Mouse (Mus musculus) heart, postnatal 0 days (tissue): ENCODE measurements around the gene Theg. TPM values are rescaled to one million over a fixed set of nuclear protein-coding genes. Genes with fewer than 3 reads are reported as not detected.

Source experiments
- ATAC-seq: fragments of 200-750 bp; cut with Nextera tagmentation; 2 replicates; pipeline ENCODE4 v1.8.0; 2017; ENCODE audit warnings: low read depth, moderate number of reproducible peaks, moderate library complexity; ENCODE audit not compliant: insufficient read depth
- DNase-seq: peaks from one replicate; pipeline ENCODE4 v3.0.0-alpha.2; 2016; ENCODE audit warnings: low spot score
- H3K27ac ChIP-seq: fragments of 300-500 bp; sonication (generic); 2 replicates; pipeline ENCODE4 v1.5.1; 2014; ENCODE audit warnings: low read depth, mild to moderate bottlenecking
- H3K27me3 ChIP-seq: fragments of 300-500 bp; sonication (generic); 2 replicates; pipeline ENCODE4 v1.6.1; 2014; ENCODE audit warnings: low read length, mixed read lengths; ENCODE audit not compliant: control insufficient read depth, insufficient read depth
- H3K36me3 ChIP-seq: fragments of 300-500 bp; sonication (generic); replicated peaks from 2 replicates; pipeline ENCODE4 v1.6.1; 2014; ENCODE audit warnings: low read length, mixed read lengths; ENCODE audit not compliant: control insufficient read depth, insufficient read depth
- H3K4me1 ChIP-seq: fragments of 300-500 bp; sonication (generic); 2 replicates; pipeline ENCODE4 v1.6.1; 2014; ENCODE audit warnings: antibody characterized with exemption; ENCODE audit not compliant: control insufficient read depth, insufficient read depth
- H3K4me2 ChIP-seq: fragments of 300-500 bp; sonication (generic); 2 replicates; pipeline ENCODE4 v1.6.1; 2014; ENCODE audit warnings: low read depth, mild to moderate bottlenecking, low read length, moderate library complexity
- H3K4me3 ChIP-seq: fragments of 300-500 bp; sonication (generic); 2 replicates; pipeline ENCODE4 v1.5.1; 2014; ENCODE audit warnings: low read depth, low read length
- H3K9ac ChIP-seq: fragments of 300-500 bp; sonication (generic); replicated peaks from 2 replicates; pipeline ENCODE4 v1.6.1; 2014; ENCODE audit warnings: low read depth, low read length, mixed read lengths
- H3K9me3 ChIP-seq: fragments of 300-500 bp; sonication (generic); replicated peaks from 2 replicates; pipeline ENCODE4 v1.6.1; 2016; ENCODE audit warnings: low read length; ENCODE audit not compliant: control insufficient read depth
- CTCF ChIP-seq: IDR thresholded peaks from 2 replicates; pipeline ENCODE4 v1.5.1; 2016; ENCODE audit warnings: antibody characterized with exemption, control low read depth, low read depth
- EP300 ChIP-seq: IDR thresholded peaks from 2 replicates; pipeline ENCODE4 v1.6.1; 2016; ENCODE audit warnings: antibody characterized with exemption, low read depth
- WGBS: fragments of 180-500 bp; shearing (Covaris S2); extraction: QIAGEN DNeasy Blood & Tissue Kit; methylation state at CpG from one replicate; pipeline ENCODE4 v1.1.7; 2014; 5-methylcytosine and 5-hydroxymethylcytosine counted together
- microRNA-seq: library from miRNA; unstranded; fragments of <30 nt; microRNA quantifications from one replicate; pipeline ENCODE4, GENCODE M21; 2016
- polyA plus RNA-seq: library from polyadenylated mRNA; unstranded; fragments of >200 nt; fragmentation: Nextera tagmentation; extraction: Ambion mirVana; gene quantifications from 2 replicates; pipeline ENCODE4 v1.2.1, GENCODE M21; 2015
- total RNA-seq: library from RNA; depleted of rRNA; stranded (reverse); fragments of >200 nt; gene quantifications from 2 replicates; pipeline ENCODE4 v1.2.3, GENCODE M21; 2014; ENCODE audit warnings: low replicate concordance; rRNA removed

Gene Theg
- total and polyA plus RNA-seq, 2 experiments from 2014 or later, result not detected

DNA sequence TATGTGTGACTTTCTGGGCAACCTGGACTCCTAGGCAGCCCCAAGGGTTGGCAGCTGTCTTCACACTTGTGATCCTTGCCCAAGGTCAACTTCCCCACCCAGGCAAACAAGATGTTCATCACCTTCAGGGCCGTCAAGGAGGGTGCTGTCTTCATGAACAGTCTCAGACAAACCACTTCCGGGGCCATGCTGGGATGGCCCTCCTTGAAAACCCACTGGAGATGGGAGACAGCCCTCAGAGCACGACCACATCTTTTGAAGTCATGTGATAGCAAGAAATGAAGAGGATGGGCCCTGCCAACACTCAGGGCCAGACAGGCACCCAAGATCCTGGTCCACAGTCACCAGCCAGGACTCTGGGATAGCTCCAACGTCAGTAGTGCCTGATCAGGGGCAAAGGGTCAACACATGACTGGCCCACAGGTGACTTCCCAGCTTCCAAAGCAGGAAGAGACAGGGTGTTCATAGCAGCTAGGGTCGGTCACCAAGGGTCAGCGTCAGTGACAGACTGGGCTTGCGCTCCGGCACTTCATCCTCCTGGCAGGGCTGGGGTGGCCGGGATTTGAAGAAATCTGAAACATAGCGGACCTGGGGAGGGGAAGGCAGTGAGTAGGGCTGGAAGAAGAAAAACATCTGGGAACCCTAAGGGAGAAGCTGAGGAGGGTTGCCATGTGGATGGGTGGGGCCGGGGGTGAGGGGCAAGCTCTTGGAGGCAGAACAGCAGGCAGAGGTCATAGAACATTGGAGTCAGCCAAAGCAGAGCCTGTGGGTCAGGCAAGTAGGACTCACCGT lies 60.3 kb downstream of the Theg start:
- H3K9ac ChIP-seq, result no peak overlapping the region
- DNase-seq (no peak), ATAC-seq (no peak)
- H3K9me3 ChIP-seq, result no peaks in the 10 kb centered on the region
- TF ChIP-seq CTCF (no peak), EP300 (no peak)
- H3K4me1 ChIP-seq, result no peaks in the 10 kb centered on the region
- no peak overlapping the region for H3K4me2 ChIP-seq
- H3K4me3 ChIP-seq, result no peak overlapping the region
- H3K27ac ChIP-seq, result no peak overlapping the region
- 90% methylated on average over 12 of the region's 12 CpGs for WGBS
- H3K36me3 ChIP-seq, result no peaks in the 10 kb centered on the region
- no peaks in the 10 kb centered on the region for H3K27me3 ChIP-seq

Small RNA genes within 50 kb of the gene (microRNA-seq; reads per million reads assigned to microRNA genes)
- gene Mir6909, result 0.54 reads per million

Other genes starting within 250 kb of the Theg start
- not detected in 2 replicates for gene Vmn2r82, start 230.8 kb downstream of the Theg start, total RNA-seq
- not detected in 2 replicates for gene Vmn2r82, start 230.8 kb downstream of the Theg start, polyA plus RNA-seq
- not detected in 2 replicates for gene Vmn2r83, start 118.6 kb downstream of the Theg start, total RNA-seq
- not detected in 2 replicates for gene Vmn2r83, start 118.6 kb downstream of the Theg start, polyA plus RNA-seq
- gene Plpp2, start 53.5 kb downstream of the Theg start, total RNA-seq, result 7.4 and 11.7 TPM in 2 replicates
- 5.0 and 5.1 TPM in 2 replicates for gene Plpp2, start 53.5 kb downstream of the Theg start, polyA plus RNA-seq
- 32.7 and 47.8 TPM in 2 replicates for gene Mier2, start 32.1 kb downstream of the Theg start, total RNA-seq
- 11.8 and 12.0 TPM in 2 replicates for gene Mier2, start 32.1 kb downstream of the Theg start, polyA plus RNA-seq
- gene C2cd4c, start 26.7 kb upstream of the Theg start, total RNA-seq, result not detected in 2 replicates
- not detected in 2 replicates for gene C2cd4c, start 26.7 kb upstream of the Theg start, polyA plus RNA-seq
- gene Shc2, start 50.6 kb upstream of the Theg start, total RNA-seq, result 2.7 and 3.1 TPM in 2 replicates
- gene Shc2, start 50.6 kb upstream of the Theg start, polyA plus RNA-seq, result 1.1 and 1.2 TPM in 2 replicates
- not detected in 2 replicates for gene Odf3l2, start 58.4 kb upstream of the Theg start, total RNA-seq
- gene Odf3l2, start 58.4 kb upstream of the Theg start, polyA plus RNA-seq, result not detected in 2 replicates
- gene Madcam1, start 77.2 kb upstream of the Theg start, total RNA-seq, result not detected in 2 replicates
- gene Madcam1, start 77.2 kb upstream of the Theg start, polyA plus RNA-seq, result 1.3 and 1.4 TPM in 2 replicates
- gene Tpgs1, start 82.0 kb upstream of the Theg start, total RNA-seq, result 19.7 and 28.3 TPM in 2 replicates
- 43.6 and 45.3 TPM in 2 replicates for gene Tpgs1, start 82.0 kb upstream of the Theg start, polyA plus RNA-seq
- gene Cdc34, start 94.9 kb upstream of the Theg start, total RNA-seq, result 162 and 183 TPM in 2 replicates
- gene Cdc34, start 94.9 kb upstream of the Theg start, polyA plus RNA-seq, result 115 and 120 TPM in 2 replicates
- 2.4 and 2.5 TPM in 2 replicates for gene Gzmm, start 101.7 kb upstream of the Theg start, total RNA-seq
- 2.1 and 2.8 TPM in 2 replicates for gene Gzmm, start 101.7 kb upstream of the Theg start, polyA plus RNA-seq
- gene Bsg, start 117.2 kb upstream of the Theg start, total RNA-seq, result 1,449 and 1,606 TPM in 2 replicates
- 1,256 and 1,260 TPM in 2 replicates for gene Bsg, start 117.2 kb upstream of the Theg start, polyA plus RNA-seq
- 3.5 and 5.5 TPM in 2 replicates for gene Hcn2, start 129.3 kb upstream of the Theg start, total RNA-seq
- 0.40 and 0.45 TPM in 2 replicates for gene Hcn2, start 129.3 kb upstream of the Theg start, polyA plus RNA-seq
- 36.9 and 56.2 TPM in 2 replicates for gene Polrmt, start 159.2 kb upstream of the Theg start, total RNA-seq
- 25.1 and 26.3 TPM in 2 replicates for gene Polrmt, start 159.2 kb upstream of the Theg start, polyA plus RNA-seq
- gene Fgf22, start 167.7 kb upstream of the Theg start, total RNA-seq, result not detected in 2 replicates
- gene Fgf22, start 167.7 kb upstream of the Theg start, polyA plus RNA-seq, result 0.14 TPM in 1 of 2 replicates, not detected in the other
- 38.6 and 67.5 TPM in 2 replicates for gene Rnf126, start 179.6 kb upstream of the Theg start, total RNA-seq
- 35.9 and 37.6 TPM in 2 replicates for gene Rnf126, start 179.6 kb upstream of the Theg start, polyA plus RNA-seq
- 21.4 and 28.0 TPM in 2 replicates for gene Fstl3, start 189.9 kb upstream of the Theg start, total RNA-seq
- 13.2 and 13.7 TPM in 2 replicates for gene Fstl3, start 189.9 kb upstream of the Theg start, polyA plus RNA-seq
- 1.3 and 1.4 TPM in 2 replicates for gene Prss57, start 203.6 kb upstream of the Theg start, total RNA-seq
- not detected in 2 replicates for gene Prss57, start 203.6 kb upstream of the Theg start, polyA plus RNA-seq
- gene Palm, start 206.2 kb upstream of the Theg start, total RNA-seq, result 31.2 and 52.3 TPM in 2 replicates
- 39.8 and 44.0 TPM in 2 replicates for gene Palm, start 206.2 kb upstream of the Theg start, polyA plus RNA-seq
- not detected in 2 replicates for gene Misp, start 233.7 kb upstream of the Theg start, total RNA-seq
- 0.08 and 0.41 TPM in 2 replicates for gene Misp, start 233.7 kb upstream of the Theg start, polyA plus RNA-seq